Mouse (Mus musculus): Measurements from ENCODE around the gene Foxe1. TPM values are rescaled to one million over a fixed set of nuclear protein-coding genes. Genes with fewer than 3 reads are reported as not detected.

The Foxe1 gene
- total and polyA plus RNA-seq, 2 experiments from 2014 or later, result 0.05 TPM; not detected in 1

- no peaks in the 10 kb centered on the region for H3K27me3 ChIP-seq (ENCODE audit: insufficient read depth, low read length)
- WGBS, result 78% methylated on average over 12 of the region's 12 CpGs
Observed at GRCm38 (mm10) chr4:46359539-46360253, 16.3 kb downstream of the Foxe1 start.

GRCm38 (mm10) chr4:46361258-46361657 lies 17.8 kb downstream of the Foxe1 start:
- H3K4me2 ChIP-seq (ENCODE audit: low read depth), result no peak overlapping the region
- DNase-seq (no peak), ATAC-seq (no peak)
- 72% methylated on average over 5 of the region's 5 CpGs for WGBS
- no peaks in the 10 kb centered on the region for H3K4me1 ChIP-seq (ENCODE audit: insufficient read depth)
- no peak overlapping the region for H3K4me3 ChIP-seq (ENCODE audit: low read depth, low read length)
- TF ChIP-seq CTCF (IDR thresholded peaks at IDR 0.05; ENCODE audit: low read depth), result no peak
- H3K9me3 ChIP-seq (ENCODE audit: low read length), result no peaks in the 10 kb centered on the region
- H3K9ac ChIP-seq, result no peak overlapping the region
- no peaks in the 10 kb centered on the region for H3K36me3 ChIP-seq (ENCODE audit: insufficient read depth)
- H3K27me3 ChIP-seq (ENCODE audit: insufficient read depth, low read length), result no peaks in the 10 kb centered on the region
- H3K27ac ChIP-seq (ENCODE audit: low read depth, low read length), result no peak overlapping the region

More at GRCm38 (mm10) chr4:46359539-46360253, 16.3 kb downstream of the Foxe1 start:
- no peak for TF ChIP-seq CTCF (IDR thresholded peaks at IDR 0.05; ENCODE audit: low read depth)
- Histone ChIP-seq H3K4me2 (ENCODE audit: low read depth) (no peak overlapping the region), H3K9me3 (ENCODE audit: low read length) (no peaks in the 10 kb centered on the region), H3K9ac (no peak overlapping the region), H3K36me3 (ENCODE audit: insufficient read depth) (no peaks in the 10 kb centered on the region), H3K4me3 (ENCODE audit: low read depth, low read length) (no peak overlapping the region), H3K27ac (ENCODE audit: low read depth, low read length) (no peak overlapping the region), H3K4me1 (ENCODE audit: insufficient read depth) (no peaks in the 10 kb centered on the region)
- DNase-seq (no peak), ATAC-seq (no peak)

GRCm38 (mm10) chr4:46364360-46364759 lies 21.0 kb downstream of the Foxe1 start:
- peak; percentile 22; the same call in 1 of the 2 replicates for TF ChIP-seq CTCF (IDR thresholded peaks at IDR 0.05; ENCODE audit: low read depth)
- Histone ChIP-seq H3K27ac (ENCODE audit: low read depth, low read length) (no peak overlapping the region), H3K4me3 (ENCODE audit: low read depth, low read length) (no peak overlapping the region), H3K4me2 (ENCODE audit: low read depth) (no peak overlapping the region), H3K4me1 (ENCODE audit: insufficient read depth) (no peaks in the 10 kb centered on the region), H3K9me3 (ENCODE audit: low read length) (no peaks in the 10 kb centered on the region), H3K36me3 (ENCODE audit: insufficient read depth) (no peaks in the 10 kb centered on the region), H3K9ac (no peak overlapping the region), H3K27me3 (ENCODE audit: insufficient read depth, low read length) (no peaks in the 10 kb centered on the region; the same call in 1 of the 2 replicates)
- ATAC-seq, result no peak
- WGBS, result 86% methylated on average over 2 of the region's 2 CpGs
- no peak for DNase-seq

GRCm38 (mm10) chr4:46367487-46367959 lies 24.1 kb downstream of the Foxe1 start:
- no peak overlapping the region for H3K4me3 ChIP-seq (ENCODE audit: low read depth, low read length)
- no peak overlapping the region for H3K27ac ChIP-seq (ENCODE audit: low read depth, low read length)
- H3K36me3 ChIP-seq (ENCODE audit: insufficient read depth), result no peaks in the 10 kb centered on the region
- no peaks in the 10 kb centered on the region for H3K9me3 ChIP-seq (ENCODE audit: low read length)
- no peak for TF ChIP-seq CTCF (IDR thresholded peaks at IDR 0.05; ENCODE audit: low read depth)
- peak; percentile 25; the same call in 1 of the 2 replicates for ATAC-seq
- 3% methylated on average over 12 of the region's 12 CpGs for WGBS
- H3K27me3 ChIP-seq (ENCODE audit: insufficient read depth, low read length), result no peaks in the 10 kb centered on the region; the same call in none of the 2 replicates
- no peaks in the 10 kb centered on the region for H3K4me1 ChIP-seq (ENCODE audit: insufficient read depth)
- no peak for DNase-seq
- H3K9ac ChIP-seq, result no peak overlapping the region
- no peak overlapping the region for H3K4me2 ChIP-seq (ENCODE audit: low read depth)

GRCm38 (mm10) chr4:46369070-46369469 lies 25.7 kb downstream of the Foxe1 start:
- DNase-seq (no peak), ATAC-seq (no peak)
- 65% methylated on average over 4 of the region's 4 CpGs for WGBS
- Histone ChIP-seq H3K4me2 (ENCODE audit: low read depth) (no peak overlapping the region), H3K4me1 (ENCODE audit: insufficient read depth) (no peaks in the 10 kb centered on the region), H3K4me3 (ENCODE audit: low read depth, low read length) (no peak overlapping the region), H3K27ac (ENCODE audit: low read depth, low read length) (no peak overlapping the region), H3K9ac (no peak overlapping the region), H3K9me3 (ENCODE audit: low read length) (no peaks in the 10 kb centered on the region), H3K27me3 (ENCODE audit: insufficient read depth, low read length) (no peaks in the 10 kb centered on the region; the same call in none of the 2 replicates), H3K36me3 (ENCODE audit: insufficient read depth) (no peaks in the 10 kb centered on the region)
- TF ChIP-seq CTCF (IDR thresholded peaks at IDR 0.05; ENCODE audit: low read depth), result peak; percentile 22; the same call in 1 of the 2 replicates

GRCm38 (mm10) chr4:46370406-46370805 lies 27.0 kb downstream of the Foxe1 start:
- Histone ChIP-seq H3K4me2 (ENCODE audit: low read depth) (no peak overlapping the region), H3K9ac (no peak overlapping the region), H3K9me3 (ENCODE audit: low read length) (no peaks in the 10 kb centered on the region), H3K4me1 (ENCODE audit: insufficient read depth) (0 out of 2 replicates have a peak, but pooled peaks cover 3% of the 10 kb centered on the region), H3K36me3 (ENCODE audit: insufficient read depth) (no peaks in the 10 kb centered on the region), H3K4me3 (ENCODE audit: low read depth, low read length) (no peak overlapping the region), H3K27me3 (ENCODE audit: insufficient read depth, low read length) (no peaks in the 10 kb centered on the region; the same call in none of the 2 replicates), H3K27ac (ENCODE audit: low read depth, low read length) (no peak overlapping the region)
- 49% methylated on average over 6 of the region's 6 CpGs for WGBS
- DNase-seq (no peak), ATAC-seq (no peak)
- TF ChIP-seq CTCF (IDR thresholded peaks at IDR 0.05; ENCODE audit: low read depth), result no peak

GRCm38 (mm10) chr4:46371030-46371429 lies 27.6 kb downstream of the Foxe1 start:
- Histone ChIP-seq H3K27ac (ENCODE audit: low read depth, low read length) (no peak overlapping the region), H3K4me2 (ENCODE audit: low read depth) (peak overlapping the region; percentile 44), H3K4me3 (ENCODE audit: low read depth, low read length) (peak overlapping the region; percentile 9; the same call in 1 of the 2 replicates), H3K4me1 (ENCODE audit: insufficient read depth) (0 out of 2 replicates have a peak, but pooled peaks cover 3% of the 10 kb centered on the region), H3K9me3 (ENCODE audit: low read length) (no peaks in the 10 kb centered on the region), H3K27me3 (ENCODE audit: insufficient read depth, low read length) (no peaks in the 10 kb centered on the region; the same call in none of the 2 replicates), H3K9ac (peak overlapping the region; percentile 31; the same call in 1 of the 2 replicates), H3K36me3 (ENCODE audit: insufficient read depth) (no peaks in the 10 kb centered on the region; the same call in 1 of the 2 replicates)
- no peak for TF ChIP-seq CTCF (IDR thresholded peaks at IDR 0.05; ENCODE audit: low read depth)
- DNase-seq (peak; percentile 44), ATAC-seq (peak; percentile 61)
- WGBS, result 5% methylated on average over 19 of the region's 19 CpGs

Data from forebrain, postnatal 0 days (tissue).